Mouse (Mus musculus) limb, embryonic 15.5 days (tissue): ENCODE data around the gene Gm4846. TPM values are rescaled to one million over a fixed set of nuclear protein-coding genes. Genes with fewer than 3 reads are reported as not detected.

Experiments used
- polyA plus RNA-seq: library from polyadenylated mRNA; unstranded; fragments of >200 nt; fragmentation: Nextera tagmentation; extraction: Ambion mirVana; gene quantifications from 2 replicates; pipeline ENCODE4 v1.2.1, GENCODE M21; 2015

Gm4846 gene
- polyA plus RNA-seq, 1 experiment from 2014 or later, result not detected

Other genes starting within 250 kb of the Gm4846 start
- gene Ildr2, start 243.4 kb downstream of the Gm4846 start, polyA plus RNA-seq, result 0.24 and 0.30 TPM in 2 replicates
- 47.6 and 48.6 TPM in 2 replicates for gene Tada1, start 118.5 kb downstream of the Gm4846 start, polyA plus RNA-seq
- gene Pogk, start 87.7 kb downstream of the Gm4846 start, polyA plus RNA-seq, result 16.9 and 18.3 TPM in 2 replicates
- gene Gm4847, start 150.1 kb upstream of the Gm4846 start, polyA plus RNA-seq, result not detected in 2 replicates
- not detected in 2 replicates for gene Fmo9, start 184.3 kb upstream of the Gm4846 start, polyA plus RNA-seq